Mouse (Mus musculus): ENCODE results near the gene Gm45062. TPM values are rescaled to one million over a fixed set of nuclear protein-coding genes. Genes with fewer than 3 reads are reported as not detected.
A peak's percentile ranks its signal among the peaks of the same experiment; 100 is the strongest.
"Not testable (repeated sequence)": the region's sequence is repeated elsewhere in the genome, so short reads cannot be mapped to it uniquely, and the experiment has no call there.

The Gm45062 gene
- polyA plus RNA-seq, 1 experiment, result 3.9 TPM

- no peak overlapping the region for H3K4me3 ChIP-seq (ENCODE audit: insufficient read depth, low read depth, low read length)
- H3K4me1 ChIP-seq (ENCODE audit: control insufficient read depth, insufficient read depth, insufficient read length, low read length), result no peaks in the 10 kb centered on the region
- H3K27ac ChIP-seq (replicated peaks; ENCODE audit: low read depth, low read length), result no peak overlapping the region; the same call in 1 of the 2 replicates
Measured at GRCm38 (mm10) chr6:8504521-8505228, 245.4 kb downstream of the Gm45062 start.

- H3K4me1 ChIP-seq (ENCODE audit: control insufficient read depth, insufficient read depth, insufficient read length, low read length), result no peaks in the 10 kb centered on the region
- H3K4me3 ChIP-seq (ENCODE audit: insufficient read depth, low read depth, low read length), result no peak overlapping the region
Measured at GRCm38 (mm10) chr6:8506631-8507030, 247.4 kb downstream of the Gm45062 start.

GRCm38 (mm10) chr6:8508883-8509536 lies 249.8 kb downstream of the Gm45062 start:
- Histone ChIP-seq H3K27ac (replicated peaks; ENCODE audit: low read depth, low read length) (peak overlapping the region; percentile 79), H3K4me3 (ENCODE audit: insufficient read depth, low read depth, low read length) (peak overlapping the region; percentile 79), H3K4me1 (ENCODE audit: control insufficient read depth, insufficient read depth, insufficient read length, low read length) (peaks cover 3% of the 10 kb centered on the region; the same call in 1 of the 2 replicates)

More at GRCm38 (mm10) chr6:8506631-8507030, 247.4 kb downstream of the Gm45062 start:
- no peak overlapping the region for H3K27ac ChIP-seq (replicated peaks; ENCODE audit: low read depth, low read length)

GRCm38 (mm10) chr6:8509551-8509950 lies 250.3 kb downstream of the Gm45062 start, which contains the start of gene Glcci1:
TSS of gene Glcci1 (plus strand) at chr6:8509600.
- peaks cover 3% of the 10 kb centered on the region; the same call in 1 of the 2 replicates for H3K4me1 ChIP-seq (ENCODE audit: control insufficient read depth, insufficient read depth, insufficient read length, low read length)

GRCm38 (mm10) chr6:8509961-8510863 lies 251.0 kb downstream of the Gm45062 start:
- peak overlapping the region; percentile 98 for H3K4me3 ChIP-seq (ENCODE audit: insufficient read depth, low read depth, low read length)
- H3K4me1 ChIP-seq (ENCODE audit: control insufficient read depth, insufficient read depth, insufficient read length, low read length), result peaks cover 3% of the 10 kb centered on the region; the same call in 1 of the 2 replicates
- peak overlapping the region; percentile 5 for H3K27ac ChIP-seq (replicated peaks; ENCODE audit: low read depth, low read length)

More at GRCm38 (mm10) chr6:8509551-8509950, 250.3 kb downstream of the Gm45062 start, which contains the start of gene Glcci1:
- Histone ChIP-seq H3K4me3 (ENCODE audit: insufficient read depth, low read depth, low read length) (peak within 1 kb of the TSS; percentile 98), H3K27ac (replicated peaks; ENCODE audit: low read depth, low read length) (peak within 1 kb of the TSS; percentile 79)

GRCm38 (mm10) chr6:8510864-8511428 lies 251.7 kb downstream of the Gm45062 start:
- Histone ChIP-seq H3K4me3 (ENCODE audit: insufficient read depth, low read depth, low read length) (peak overlapping the region; percentile 98), H3K4me1 (ENCODE audit: control insufficient read depth, insufficient read depth, insufficient read length, low read length) (peaks cover 3% of the 10 kb centered on the region), H3K27ac (replicated peaks; ENCODE audit: low read depth, low read length) (no peak overlapping the region)

GRCm38 (mm10) chr6:8511447-8511846 lies 252.2 kb downstream of the Gm45062 start:
- peak overlapping the region; percentile 98 for H3K4me3 ChIP-seq (ENCODE audit: insufficient read depth, low read depth, low read length)

GRCm38 (mm10) chr6:8512416-8512815 lies 253.2 kb downstream of the Gm45062 start:
- Histone ChIP-seq H3K4me3 (ENCODE audit: insufficient read depth, low read depth, low read length) (peak overlapping the region; percentile 43), H3K4me1 (ENCODE audit: control insufficient read depth, insufficient read depth, insufficient read length, low read length) (peaks cover 3% of the 10 kb centered on the region), H3K27ac (replicated peaks; ENCODE audit: low read depth, low read length) (no peak overlapping the region)

More at GRCm38 (mm10) chr6:8511447-8511846, 252.2 kb downstream of the Gm45062 start:
- Histone ChIP-seq H3K27ac (replicated peaks; ENCODE audit: low read depth, low read length) (no peak overlapping the region), H3K4me1 (ENCODE audit: control insufficient read depth, insufficient read depth, insufficient read length, low read length) (peaks cover 3% of the 10 kb centered on the region)

GRCm38 (mm10) chr6:8519687-8520086 lies 260.4 kb downstream of the Gm45062 start:
- Histone ChIP-seq H3K4me1 (ENCODE audit: control insufficient read depth, insufficient read depth, insufficient read length, low read length) (no peaks in the 10 kb centered on the region; the same call in 1 of the 2 replicates), H3K27ac (replicated peaks; ENCODE audit: low read depth, low read length) (no peak overlapping the region), H3K4me3 (ENCODE audit: insufficient read depth, low read depth, low read length) (no peak overlapping the region)

GRCm38 (mm10) chr6:8521231-8521630 lies 262.0 kb downstream of the Gm45062 start:
- Histone ChIP-seq H3K27ac (replicated peaks; ENCODE audit: low read depth, low read length) (no peak overlapping the region), H3K4me3 (ENCODE audit: insufficient read depth, low read depth, low read length) (no peak overlapping the region), H3K4me1 (ENCODE audit: control insufficient read depth, insufficient read depth, insufficient read length, low read length) (no peaks in the 10 kb centered on the region)

GRCm38 (mm10) chr6:8524717-8525116 lies 265.5 kb downstream of the Gm45062 start:
- H3K4me3 ChIP-seq (ENCODE audit: insufficient read depth, low read depth, low read length), result no peak overlapping the region
- H3K4me1 ChIP-seq (ENCODE audit: control insufficient read depth, insufficient read depth, insufficient read length, low read length), result no peaks in the 10 kb centered on the region
- H3K27ac ChIP-seq (replicated peaks; ENCODE audit: low read depth, low read length), result no peak overlapping the region

GRCm38 (mm10) chr6:8531104-8531894 lies 272.0 kb downstream of the Gm45062 start:
- Histone ChIP-seq H3K4me3 (ENCODE audit: insufficient read depth, low read depth, low read length) (no peak overlapping the region), H3K4me1 (ENCODE audit: control insufficient read depth, insufficient read depth, insufficient read length, low read length) (no peaks in the 10 kb centered on the region)

GRCm38 (mm10) chr6:8536944-8537343 lies 277.7 kb downstream of the Gm45062 start:
- Histone ChIP-seq H3K27ac (replicated peaks; ENCODE audit: low read depth, low read length) (no peak overlapping the region), H3K4me1 (ENCODE audit: control insufficient read depth, insufficient read depth, insufficient read length, low read length) (no peaks in the 10 kb centered on the region), H3K4me3 (ENCODE audit: insufficient read depth, low read depth, low read length) (no peak overlapping the region)

More at GRCm38 (mm10) chr6:8531104-8531894, 272.0 kb downstream of the Gm45062 start:
- no peak overlapping the region for H3K27ac ChIP-seq (replicated peaks; ENCODE audit: low read depth, low read length)

GRCm38 (mm10) chr6:8541531-8541930 lies 282.3 kb downstream of the Gm45062 start:
- not testable (repeated sequence) for H3K27ac ChIP-seq (replicated peaks; ENCODE audit: low read depth, low read length); H3K4me1 ChIP-seq (ENCODE audit: control insufficient read depth, insufficient read depth, insufficient read length, low read length); H3K4me3 ChIP-seq (ENCODE audit: insufficient read depth, low read depth, low read length)

Data from brown adipose tissue, adult 24 weeks (tissue).